Mouse (Mus musculus) lung, postnatal 4 days (tissue): Measurements from ENCODE around the gene Fam187b.
"Not testable (repeated sequence)": the region's sequence is repeated elsewhere in the genome, so short reads cannot be mapped to it uniquely, and the experiment has no call there.

Experiments
- DNase-seq, 2 experiments: peaks; one replicate each; pipeline ENCODE4 v3.0.0; 2021

Gene Fam187b

DNA sequence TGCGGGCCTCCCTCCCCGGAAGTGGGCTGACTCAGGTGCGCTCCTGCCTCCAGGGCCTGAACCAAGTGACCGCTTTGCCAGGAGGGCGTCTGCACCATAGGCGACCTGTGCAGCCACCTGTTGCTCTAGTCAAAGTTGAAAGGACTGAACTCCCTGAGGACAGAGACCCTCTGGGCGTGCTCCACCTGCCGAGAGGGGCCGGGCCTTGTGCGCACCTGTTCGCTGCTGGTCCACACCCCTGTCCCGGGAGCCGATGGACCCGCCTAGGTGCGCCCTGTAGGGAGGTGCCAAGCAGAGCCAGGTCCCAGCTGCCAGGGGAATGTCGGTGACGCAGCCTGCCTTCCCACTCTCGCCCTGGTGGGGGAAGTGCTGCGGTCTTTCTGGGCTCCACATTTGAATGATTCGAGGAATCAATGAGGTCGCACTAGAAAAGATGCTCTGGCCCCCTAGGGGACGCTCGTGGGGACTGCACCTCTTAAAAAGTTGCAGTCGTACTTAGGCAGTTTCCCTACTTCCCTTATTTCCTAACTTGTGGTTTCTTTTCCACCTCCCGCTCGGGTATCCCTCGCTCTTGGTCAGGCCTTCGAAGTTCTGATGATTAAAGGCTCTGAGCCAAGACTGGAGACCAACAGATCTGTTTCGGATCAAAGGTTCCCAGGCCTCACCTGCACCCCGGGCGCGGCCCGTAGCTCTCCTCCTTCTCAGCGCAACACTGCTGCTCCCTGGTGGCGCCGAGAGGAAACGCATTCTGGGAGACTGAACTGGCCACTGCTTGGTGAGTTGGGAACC is at the start of gene Fam187b:
Fam187b (plus strand) TSS at position 290 of the 789 bp plus-strand sequence.
- DNase-seq: peak; percentile 93 to 94

DNA sequence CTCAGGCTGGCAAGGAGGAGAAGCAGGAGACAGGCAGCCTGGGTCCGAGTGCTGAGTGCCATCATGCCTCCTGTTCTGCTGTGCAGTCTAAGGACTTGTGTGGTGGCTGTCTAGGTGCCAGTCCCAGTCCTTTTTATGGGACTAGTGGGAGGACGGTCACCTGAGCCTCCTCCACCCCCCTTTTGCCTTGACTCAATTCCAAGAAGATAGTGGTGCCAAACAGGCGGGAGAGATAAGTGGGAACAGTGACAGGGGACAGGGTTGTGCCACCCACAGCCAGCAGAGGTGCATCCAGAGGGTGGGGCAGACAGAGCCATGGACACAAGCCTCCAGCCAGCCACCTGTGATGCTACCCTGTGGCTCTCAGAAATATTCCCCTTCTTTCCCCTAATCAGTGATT is 49.5 kb upstream of the Fam187b start:
- no peak for DNase-seq

DNA sequence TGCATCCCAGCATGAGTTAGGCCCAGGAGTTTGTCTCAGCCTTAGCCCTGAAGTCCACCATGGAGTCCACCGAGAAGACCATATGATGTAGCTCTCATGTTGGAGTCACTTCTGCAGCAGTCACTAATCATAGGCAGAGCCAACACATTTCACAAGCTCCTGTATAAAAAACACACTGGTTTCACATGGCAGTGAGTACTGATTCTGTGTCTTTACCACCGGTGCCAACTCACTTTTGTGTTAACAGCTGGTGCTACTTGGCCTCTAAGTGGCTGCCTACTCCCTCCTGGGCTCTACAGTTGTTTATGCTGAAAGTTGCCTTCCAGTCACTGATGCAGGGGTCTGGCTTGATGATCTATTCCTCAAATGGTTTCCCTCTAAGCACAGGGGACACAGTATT is 49.0 kb upstream of the Fam187b start, which contains the start of gene Hamp2:
Hamp2 (minus strand) TSS at position 101 of the 400 bp plus-strand sequence.
- not testable (repeated sequence) for DNase-seq

DNA sequence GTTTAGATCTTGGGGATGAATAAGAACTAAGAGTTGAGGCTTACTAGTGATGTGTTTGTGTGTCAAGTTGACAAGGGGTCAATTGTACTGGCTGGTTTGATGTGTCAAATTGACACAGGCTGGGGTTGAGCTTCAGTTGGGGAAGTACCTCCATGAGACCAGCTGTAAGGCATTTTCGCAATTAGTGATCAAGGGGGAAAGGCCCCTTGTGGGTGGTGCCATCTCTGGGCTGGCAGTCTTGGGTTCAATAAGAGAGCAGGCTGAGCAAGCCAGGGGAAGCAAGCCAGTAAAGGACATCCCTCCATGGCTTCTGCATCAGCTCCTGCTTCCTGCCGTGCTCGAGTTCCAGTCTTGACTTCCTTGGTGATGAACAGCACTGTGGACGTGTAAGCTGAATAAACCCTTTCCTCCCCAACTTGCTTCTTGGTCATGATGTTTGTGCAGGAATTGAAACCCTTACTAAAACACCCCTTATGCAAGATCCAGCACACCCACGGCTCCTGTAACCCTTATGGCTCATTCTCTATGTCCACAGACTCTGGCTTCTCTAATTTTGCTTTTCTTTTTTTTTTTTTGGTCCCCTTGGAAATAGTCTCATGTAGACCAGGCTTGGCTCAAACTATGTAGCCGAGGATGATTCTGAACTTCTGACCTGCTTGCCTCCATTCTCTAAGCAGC is 38.0 kb upstream of the Fam187b start:
- DNase-seq: peak; percentile 23 to 26

DNA sequence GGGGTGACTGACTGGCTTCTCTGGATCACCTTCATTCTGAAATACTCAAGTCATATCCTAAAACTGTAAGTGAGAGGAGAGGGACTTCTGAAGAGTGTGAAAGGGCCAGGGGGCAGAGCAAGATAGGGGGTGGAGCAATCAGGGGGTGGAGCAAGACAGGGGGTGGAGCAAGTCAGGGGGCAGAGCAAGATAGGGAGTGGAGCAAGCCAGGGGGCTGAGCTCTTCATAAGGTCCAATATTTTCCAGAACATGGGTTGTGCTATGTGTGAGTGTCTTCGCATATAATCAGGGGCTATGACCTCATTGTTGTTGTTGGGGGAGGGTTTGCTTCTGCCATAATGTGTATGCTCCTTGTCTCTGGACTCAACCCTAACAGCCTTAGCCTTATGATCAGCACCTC is 33.5 kb upstream of the Fam187b start:
- not testable (repeated sequence) for DNase-seq

DNA sequence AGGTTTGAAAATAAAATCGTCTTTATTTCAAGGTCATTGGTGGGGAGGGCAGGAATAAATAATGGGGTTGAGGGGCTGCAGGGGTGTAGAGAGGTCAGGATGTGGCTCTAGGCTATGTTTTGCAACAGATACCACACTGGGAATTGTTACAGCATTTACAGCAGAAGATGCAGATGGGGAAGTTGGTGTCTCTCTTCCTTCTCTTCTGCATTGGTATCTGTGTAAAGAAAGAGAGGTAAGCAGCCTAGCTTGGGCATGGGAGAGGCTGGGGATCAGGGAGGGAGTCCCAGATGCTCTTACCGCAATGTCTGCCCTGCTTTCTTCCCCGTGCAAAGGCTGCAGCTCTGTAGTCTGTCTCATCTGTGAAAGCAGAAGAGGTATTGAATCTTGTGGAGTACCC is 31.2 kb upstream of the Fam187b start:
- not testable (repeated sequence) for DNase-seq

DNA sequence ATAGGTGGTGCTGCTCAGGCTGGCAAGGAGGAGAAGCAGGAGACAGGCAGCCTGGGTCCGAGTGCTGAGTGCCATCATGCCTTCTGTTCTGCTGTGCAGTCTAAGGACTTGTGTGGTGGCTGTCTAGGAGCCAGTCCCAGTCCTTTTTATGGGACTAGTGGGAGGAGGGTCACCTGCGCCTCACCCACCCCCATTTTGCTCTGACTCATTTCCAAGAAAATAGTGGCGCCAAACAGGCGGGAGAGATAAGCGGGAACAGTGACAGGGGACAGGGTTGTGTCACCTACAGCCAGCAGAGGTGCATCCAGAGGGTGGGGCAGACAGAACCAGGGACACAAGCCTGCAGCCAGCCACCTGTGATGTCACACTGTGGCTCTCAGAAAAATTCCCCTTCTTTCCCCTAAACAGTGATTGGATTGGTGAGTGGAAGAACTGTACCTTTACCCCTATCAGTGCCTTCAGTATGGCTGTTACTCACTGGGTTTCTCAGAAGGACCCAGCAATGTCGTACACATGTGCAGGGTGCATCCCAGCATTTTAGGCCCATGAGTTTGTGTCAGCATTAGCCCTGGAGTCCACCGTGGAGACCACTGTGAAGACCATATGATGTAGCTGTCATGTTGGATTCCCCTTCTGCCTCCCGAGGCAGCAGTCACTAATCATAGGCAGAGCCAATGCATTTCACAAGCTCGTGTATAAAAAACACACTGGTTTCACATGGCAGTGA is 29.5 kb upstream of the Fam187b start, which contains the start of gene Hamp:
Hamp (minus strand) TSS at position 124 of the 727 bp plus-strand sequence.
- DNase-seq: peak in 1 of 2 experiments; percentile 16

DNA sequence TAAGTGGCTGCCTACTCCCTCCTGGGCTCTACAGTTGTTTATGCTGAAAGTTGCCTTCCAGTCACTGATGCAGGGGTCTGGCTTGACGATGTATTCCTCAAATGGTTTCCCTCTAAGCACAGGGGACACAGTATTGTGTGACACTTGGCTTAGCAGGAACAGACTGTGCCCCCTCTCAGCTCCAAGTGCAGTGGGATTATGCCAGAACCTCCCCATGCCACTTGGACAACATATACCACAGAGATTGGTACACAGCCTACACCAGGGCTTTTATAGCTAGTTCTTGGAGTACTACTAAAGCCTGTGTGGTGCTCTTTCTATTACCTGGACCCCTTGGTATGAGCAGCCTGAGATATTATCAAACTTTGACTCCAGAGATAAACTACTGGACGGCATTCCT is 28.9 kb upstream of the Fam187b start:
- DNase-seq: peak in 1 of 2 experiments; percentile 13

DNA sequence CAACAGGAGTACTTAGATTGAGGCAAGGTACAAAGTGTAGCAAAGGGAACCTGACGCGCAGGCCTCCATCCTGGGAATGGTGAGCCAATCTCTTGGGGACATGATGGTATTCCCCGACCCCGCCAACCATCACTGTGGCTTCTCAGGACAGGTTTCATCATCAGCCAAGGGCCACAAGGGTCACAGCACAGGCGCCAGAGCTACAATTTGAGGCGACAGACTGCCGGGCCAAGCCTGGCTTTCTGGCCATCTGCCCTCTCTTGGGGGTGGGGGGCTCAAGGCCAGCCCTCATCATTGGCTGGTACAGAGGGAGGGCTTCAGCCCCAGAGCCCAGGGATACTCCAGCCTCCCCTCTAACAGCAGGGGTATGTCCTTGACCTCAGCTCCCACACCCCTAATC is 28.1 kb upstream of the Fam187b start:
- DNase-seq: peak in 1 of 2 experiments; percentile 45

DNA sequence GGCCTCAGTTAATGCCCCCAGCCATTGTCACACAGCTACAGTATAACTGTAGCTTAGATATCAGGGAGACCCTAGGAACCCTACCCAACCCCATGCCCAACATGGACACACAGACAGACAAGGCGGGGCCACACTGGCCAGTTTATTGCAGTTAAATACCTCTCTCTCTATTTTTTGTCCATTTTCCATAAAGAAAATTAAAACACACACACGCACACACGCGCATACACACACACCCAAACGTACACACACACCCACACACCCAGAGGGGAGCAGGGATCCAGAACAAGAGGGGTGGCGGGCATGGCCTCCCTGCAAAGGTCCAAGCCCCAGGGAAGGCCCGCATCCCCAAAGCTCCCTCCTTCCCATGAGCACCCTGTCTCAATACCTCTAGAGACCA is 27.7 kb upstream of the Fam187b start:
- DNase-seq: peak in 1 of 2 experiments; percentile 11

DNA sequence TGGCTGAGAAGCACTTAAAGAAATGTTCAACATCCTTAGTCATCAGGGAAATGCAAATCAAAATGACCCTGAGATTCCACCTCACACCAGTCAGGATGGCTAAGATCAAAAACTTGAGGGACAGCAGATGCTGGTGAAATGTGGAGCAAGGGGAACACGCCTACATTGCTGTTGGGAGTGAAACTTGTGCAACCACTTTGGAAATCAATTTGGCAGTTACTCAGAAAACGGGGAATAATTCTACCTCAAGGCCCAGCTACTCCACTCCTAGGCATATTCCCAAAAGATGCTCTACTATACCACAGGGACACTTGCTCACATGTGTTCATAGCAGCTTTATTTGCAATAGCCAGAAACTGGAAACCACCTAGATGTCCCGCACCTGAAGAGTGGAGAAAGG is 23.7 kb upstream of the Fam187b start:
- DNase-seq: not testable (repeated sequence)

DNA sequence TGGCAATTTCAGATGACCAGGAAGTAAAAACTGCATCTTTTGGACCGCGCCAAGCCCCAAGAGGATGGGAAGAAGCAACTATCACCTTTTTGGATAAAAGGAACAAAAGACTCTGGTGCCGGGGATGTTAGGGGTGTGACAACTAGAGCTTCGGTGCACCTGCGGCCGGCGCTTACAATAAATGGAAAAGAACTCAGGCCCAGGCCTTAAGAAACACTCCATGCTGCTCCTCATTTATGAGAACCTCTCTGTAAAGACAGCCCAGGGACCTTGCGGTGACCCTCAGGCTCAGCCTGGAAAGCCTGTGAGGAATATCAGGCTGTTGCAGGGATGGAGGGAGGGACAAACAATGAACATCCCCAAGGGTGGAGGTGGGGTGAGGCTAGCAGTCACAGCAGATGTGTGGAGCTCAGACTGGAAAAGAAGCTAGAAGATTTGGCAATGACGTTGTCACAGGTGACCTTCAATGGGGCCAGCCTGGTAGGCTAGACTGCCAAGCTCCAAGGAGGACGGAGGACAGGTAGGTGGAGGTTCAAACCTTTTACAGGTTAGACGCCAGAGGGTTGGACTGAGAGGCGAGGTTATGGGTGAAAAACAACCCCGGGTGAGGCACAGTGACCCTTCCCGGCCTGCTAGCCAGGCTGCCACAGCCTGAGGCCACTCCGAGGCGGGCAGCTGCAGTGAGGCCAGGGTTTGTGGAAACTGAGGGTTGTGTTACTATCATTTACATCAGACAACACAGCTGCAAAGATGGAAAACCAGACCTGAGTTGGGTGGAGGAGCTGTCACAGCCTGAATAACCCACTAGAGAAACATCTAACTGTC is 20.9 kb upstream of the Fam187b start:
- DNase-seq: no peak

DNA sequence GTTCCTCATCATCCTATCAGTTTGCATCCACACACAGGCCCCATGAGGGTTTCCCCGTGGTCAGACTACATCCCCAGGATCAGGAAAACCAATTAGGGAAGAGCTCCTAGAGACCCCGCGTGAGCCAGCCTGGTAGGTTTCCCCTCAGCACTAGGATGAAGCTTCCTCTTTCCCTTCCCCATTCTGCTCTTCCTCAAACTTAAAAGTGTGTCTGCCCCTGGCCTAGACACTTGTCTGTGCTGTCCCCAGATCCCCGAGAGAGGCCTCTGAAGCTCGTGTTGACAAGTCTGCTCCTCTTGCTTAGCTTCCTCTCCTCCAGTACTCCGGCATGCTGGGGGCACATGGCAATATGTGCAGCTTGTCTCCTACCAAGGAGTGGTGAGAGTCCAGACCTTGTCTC is 20.1 kb upstream of the Fam187b start:
- DNase-seq: peak in 1 of 2 experiments; percentile 40

DNA sequence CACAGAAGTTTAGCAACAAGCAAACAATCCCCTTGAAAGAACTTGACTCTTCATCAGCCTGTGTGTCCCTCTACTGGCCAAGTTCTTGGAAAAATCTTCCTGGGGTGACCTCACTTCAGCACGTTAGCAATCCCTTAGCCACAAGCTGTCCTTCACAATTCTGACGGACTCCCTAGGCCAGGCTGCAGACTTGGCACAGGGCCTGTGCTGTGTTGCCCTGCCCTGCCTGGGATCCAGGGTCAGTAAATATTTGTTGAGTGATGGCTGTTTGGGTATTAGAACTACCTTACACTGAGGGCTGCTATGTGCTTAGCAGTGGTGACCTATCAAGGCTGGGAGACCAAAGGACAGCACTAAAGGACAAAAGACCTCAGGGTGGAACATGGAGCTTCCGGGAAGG is 19.6 kb upstream of the Fam187b start:
- DNase-seq: peak in 1 of 2 experiments; percentile 40

DNA sequence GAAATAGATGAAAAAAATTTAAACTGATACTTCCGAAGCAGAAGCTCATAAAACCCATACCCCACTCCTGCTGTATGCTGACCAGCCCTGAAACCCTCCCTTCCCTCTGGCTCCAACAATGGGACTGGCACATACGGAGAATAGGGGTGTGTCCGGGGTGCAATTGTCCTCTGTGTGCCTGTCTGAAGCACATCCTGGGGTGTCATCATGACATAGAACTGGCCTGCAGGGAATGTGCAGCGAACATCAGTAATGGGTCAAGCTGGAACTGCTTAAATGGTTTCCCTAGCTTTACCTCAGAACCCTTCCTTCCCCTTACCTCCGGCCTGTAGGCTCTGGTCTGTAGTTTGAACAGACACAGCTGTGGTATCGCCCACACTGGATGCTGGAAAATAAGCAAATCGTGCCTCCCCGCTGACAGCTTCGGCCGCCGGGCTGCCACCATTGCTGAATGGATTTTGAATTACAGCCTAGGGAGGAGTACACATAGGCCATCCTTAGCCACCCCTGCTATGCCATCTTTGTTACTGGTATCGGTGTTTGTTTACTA is 18.5 kb upstream of the Fam187b start:
- DNase-seq: no peak

DNA sequence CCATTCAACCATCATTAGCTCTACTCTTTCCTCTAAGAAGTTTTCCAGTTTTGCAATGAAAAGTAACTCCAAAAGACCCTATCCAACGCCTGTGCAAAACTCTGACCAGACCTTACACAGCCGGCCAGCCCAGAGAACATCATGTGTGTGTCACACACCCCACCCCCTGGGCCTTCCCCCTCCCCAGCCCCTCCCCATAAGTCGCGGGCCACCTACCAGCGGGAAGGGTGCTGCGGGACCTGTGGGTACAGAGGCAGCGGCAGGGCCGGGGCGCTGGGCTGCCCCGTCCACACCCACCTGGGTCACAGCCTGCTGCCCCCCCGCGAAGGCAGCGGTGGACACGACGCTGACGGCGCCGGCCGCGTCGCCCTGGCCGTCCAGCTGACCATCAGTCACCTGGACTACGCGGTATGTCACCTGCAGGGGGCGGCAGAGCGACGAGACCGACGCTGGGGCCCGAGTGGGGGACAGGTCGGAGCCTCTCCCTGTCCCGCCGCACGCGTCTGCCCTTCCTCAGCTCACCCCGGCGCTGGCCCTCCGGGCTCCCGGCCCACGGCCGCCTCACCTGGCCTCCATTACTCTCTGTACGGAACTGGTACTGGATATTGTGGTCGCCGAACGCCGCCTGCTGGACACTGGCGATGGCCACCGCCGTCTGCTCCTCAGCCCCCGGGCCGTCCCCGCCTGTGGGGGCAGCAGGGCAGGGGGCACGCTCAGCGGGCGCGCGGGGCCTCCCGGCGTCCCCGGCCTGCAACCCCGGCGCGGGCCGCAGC is 17.8 kb upstream of the Fam187b start:
- peak; percentile 89 to 92 for DNase-seq

DNA sequence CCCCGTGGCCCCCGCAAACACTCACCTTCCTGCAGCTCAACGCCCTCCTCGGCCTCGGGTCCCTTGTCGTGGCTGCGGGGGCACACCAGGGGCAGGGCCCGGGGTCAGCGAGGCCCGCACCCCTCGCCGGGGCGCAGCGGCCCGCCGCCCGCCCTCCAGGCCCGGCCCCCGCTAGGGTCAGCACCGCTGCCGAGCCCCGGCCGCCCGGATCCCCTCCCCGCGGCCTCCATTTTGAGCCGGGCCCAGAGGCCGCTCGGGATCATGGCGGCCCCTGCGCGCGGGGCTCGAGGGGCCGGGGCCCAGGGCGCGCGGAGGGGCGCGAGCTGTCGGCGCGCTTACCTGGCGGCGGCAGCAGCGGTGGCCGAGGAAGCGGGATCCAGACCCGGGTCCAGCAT is 17.2 kb upstream of the Fam187b start:
- DNase-seq: peak in 1 of 2 experiments; percentile 65

DNA sequence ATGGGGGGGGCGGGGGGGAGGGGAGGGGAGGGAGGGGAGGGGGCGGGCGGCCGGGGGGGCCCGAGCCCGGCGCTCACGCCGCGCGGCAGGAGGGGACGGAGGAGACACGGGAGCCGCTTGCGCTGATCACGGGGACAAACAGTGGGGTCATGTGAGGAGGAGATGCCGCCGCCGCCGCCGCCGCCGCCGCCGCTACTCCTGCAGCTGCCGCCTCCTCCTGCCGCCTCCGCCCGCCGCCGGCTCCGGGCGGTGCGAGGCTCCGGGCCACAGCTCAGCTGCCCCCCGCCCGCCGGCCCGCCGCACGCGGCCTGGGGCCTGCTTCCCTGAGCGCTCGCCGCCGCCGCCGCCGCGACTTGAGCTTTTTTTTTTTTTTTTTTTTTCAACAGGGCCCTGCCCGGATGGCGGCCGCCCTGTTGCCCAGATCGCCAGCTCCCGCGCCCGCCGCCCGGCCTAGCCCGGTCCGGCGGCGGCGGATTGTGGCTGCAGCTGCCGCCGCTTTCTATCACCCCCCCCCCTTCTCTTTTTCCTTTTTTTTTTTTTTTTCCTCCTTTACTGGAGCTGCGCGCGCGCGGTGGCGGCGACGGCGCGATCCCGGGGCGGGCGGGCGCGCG is 16.7 kb upstream of the Fam187b start, which contains the start of gene Usf2:
Usf2 (minus strand) TSS at position 48 of the 611 bp plus-strand sequence.
- DNase-seq: peak; percentile 84 to 92

DNA sequence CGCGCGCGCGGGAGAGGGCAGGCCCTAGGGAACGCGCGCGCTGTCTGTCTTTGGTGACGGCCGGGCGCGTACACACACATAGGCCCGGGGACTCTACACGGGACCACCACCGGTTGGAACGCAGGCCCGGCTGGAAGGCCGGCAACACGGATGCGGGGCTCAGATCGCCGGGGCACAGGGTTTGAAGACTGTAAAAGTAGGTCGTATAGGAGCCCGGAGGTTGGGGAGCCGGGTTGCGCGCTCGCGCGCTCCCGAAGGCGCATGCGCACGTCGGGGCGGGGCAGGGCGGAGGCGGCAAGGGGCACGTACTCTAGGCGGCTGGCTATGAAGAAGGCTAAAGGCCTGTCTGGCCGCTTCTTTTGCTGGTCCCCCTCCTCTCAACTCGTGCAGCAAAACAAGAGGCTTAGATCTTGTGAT is 16.2 kb upstream of the Fam187b start:
- peak; percentile 94 for DNase-seq

DNA sequence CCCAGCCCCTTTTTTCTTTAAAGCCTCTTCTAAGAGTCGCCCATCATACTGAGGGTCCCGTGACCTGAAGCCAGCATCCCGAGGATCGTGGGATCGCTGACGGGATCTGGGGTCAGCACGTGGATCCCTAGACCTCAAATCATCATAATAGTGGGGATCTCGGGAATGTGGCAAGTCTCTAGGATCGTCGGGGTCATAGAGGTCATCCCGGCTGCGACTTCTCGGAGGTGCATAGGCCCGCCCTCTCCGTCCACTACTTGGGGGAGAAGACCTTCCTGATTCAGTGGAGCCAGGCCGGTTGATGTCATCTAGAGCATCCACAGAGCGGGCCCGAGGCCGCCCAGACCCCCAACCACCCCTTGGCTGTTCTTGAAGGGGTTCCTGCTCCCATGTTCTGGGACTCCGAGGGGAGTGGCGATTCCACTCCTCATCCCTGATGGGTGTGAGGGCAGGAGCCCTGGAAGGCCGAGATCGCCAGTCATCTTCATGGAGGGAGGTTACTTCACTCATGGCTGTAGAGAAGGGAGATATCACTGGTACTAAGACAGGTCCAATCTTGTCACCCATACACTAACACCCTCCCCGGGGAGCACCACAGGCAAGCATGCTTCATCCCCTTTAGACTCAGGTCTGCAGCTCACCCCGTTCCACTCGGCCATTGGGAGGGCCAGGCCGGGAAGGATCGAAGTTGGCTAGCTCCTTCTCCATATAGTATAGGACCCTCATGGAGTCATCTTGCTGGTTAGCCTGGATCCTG is 15.3 kb upstream of the Fam187b start:
- DNase-seq: no peak
